Mouse (Mus musculus) stomach, embryonic 16.5 days (tissue): ENCODE data around the gene Extl1. TPM values are rescaled to one million over a fixed set of nuclear protein-coding genes. Genes with fewer than 3 reads are reported as not detected.
"Not testable (repeated sequence)": the region's sequence is repeated elsewhere in the genome, so short reads cannot be mapped to it uniquely, and the experiment has no call there.

Experiments
- ATAC-seq: fragments of 200-750 bp; cut with Nextera tagmentation; 2 replicates; pipeline ENCODE4 v1.8.0; 2017; ENCODE audit warnings: moderate number of reproducible peaks, moderate TSS enrichment; ENCODE audit not compliant: insufficient read depth, low FRiP score
- H3K27ac ChIP-seq: fragments of 300-500 bp; sonication (generic); 2 replicates; pipeline ENCODE4 v1.5.1; 2014; ENCODE audit warnings: low read length
- H3K27me3 ChIP-seq: fragments of 300-500 bp; sonication (generic); 2 replicates; pipeline ENCODE4 v1.6.1; 2014; ENCODE audit warnings: low read length, control low read depth, mixed read lengths; ENCODE audit not compliant: control insufficient read depth, insufficient read depth
- H3K36me3 ChIP-seq: fragments of 300-500 bp; sonication (generic); 2 replicates; pipeline ENCODE4 v1.6.1; 2014; ENCODE audit warnings: low read length; ENCODE audit not compliant: control insufficient read depth, insufficient read depth
- H3K4me1 ChIP-seq: fragments of 300-500 bp; sonication (generic); 2 replicates; pipeline ENCODE4 v1.6.1; 2014; ENCODE audit warnings: low read length, control low read depth, mixed read lengths; ENCODE audit not compliant: control insufficient read depth, insufficient read depth
- H3K4me2 ChIP-seq: fragments of 300-500 bp; sonication (generic); 2 replicates; pipeline ENCODE4 v1.6.1; 2014; ENCODE audit warnings: low read depth, low read length, mixed read lengths
- H3K4me3 ChIP-seq: fragments of 300-500 bp; sonication (generic); replicated peaks from 2 replicates; pipeline ENCODE4 v1.5.1; 2014; ENCODE audit warnings: mild to moderate bottlenecking, low read length
- H3K9ac ChIP-seq: fragments of 300-500 bp; sonication (generic); 2 replicates; pipeline ENCODE4 v1.6.1; 2014; ENCODE audit warnings: low read length
- H3K9me3 ChIP-seq: fragments of 300-500 bp; sonication (generic); replicated peaks from 2 replicates; pipeline ENCODE4 v1.6.1; 2016; ENCODE audit warnings: low read length, control low read depth; ENCODE audit not compliant: control insufficient read depth
- WGBS: fragments of 180-500 bp; shearing (Covaris S2); extraction: QIAGEN DNeasy Blood & Tissue Kit; methylation state at CpG from one replicate; pipeline ENCODE4 v1.1.7; 2014; 5-methylcytosine and 5-hydroxymethylcytosine counted together
- polyA plus RNA-seq: library from polyadenylated mRNA; unstranded; fragments of >200 nt; fragmentation: Nextera tagmentation; extraction: Ambion mirVana; gene quantifications from 2 replicates; pipeline ENCODE4 v1.2.1, GENCODE M21; 2015

The Extl1 gene
- 1.7 and 2.1 TPM in 2 replicates for polyA plus RNA-seq

DNA sequence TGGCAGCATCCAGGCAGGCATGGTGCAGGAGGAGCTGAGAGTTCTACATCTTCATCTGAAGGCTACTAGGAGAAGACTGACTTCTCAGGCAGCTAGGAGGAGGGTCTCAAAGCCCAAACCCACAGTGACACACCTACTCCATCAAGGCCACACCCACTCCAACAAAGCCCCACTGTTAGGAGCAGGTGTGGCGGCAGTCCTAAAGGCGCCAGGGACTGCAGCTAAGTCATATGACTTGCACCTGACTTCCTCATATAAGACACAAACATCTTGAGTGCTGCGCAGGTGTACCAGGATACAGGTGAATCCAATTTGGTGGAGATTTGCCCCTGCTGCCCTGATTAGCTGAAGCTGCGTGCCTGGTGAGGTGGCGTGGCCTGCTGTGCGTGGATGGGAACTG is at the start of gene Extl1:
TSS of gene Extl1 (minus strand) at position 101 of the 400 bp plus-strand sequence.
- H3K4me3 ChIP-seq, H3K36me3 ChIP-seq, H3K9me3 ChIP-seq, H3K4me2 ChIP-seq, ATAC-seq, H3K4me1 ChIP-seq, H3K27me3 ChIP-seq, H3K9ac ChIP-seq, H3K27ac ChIP-seq: not testable (repeated sequence)
- 95% methylated on average over 2 of the region's 6 CpGs for WGBS

DNA sequence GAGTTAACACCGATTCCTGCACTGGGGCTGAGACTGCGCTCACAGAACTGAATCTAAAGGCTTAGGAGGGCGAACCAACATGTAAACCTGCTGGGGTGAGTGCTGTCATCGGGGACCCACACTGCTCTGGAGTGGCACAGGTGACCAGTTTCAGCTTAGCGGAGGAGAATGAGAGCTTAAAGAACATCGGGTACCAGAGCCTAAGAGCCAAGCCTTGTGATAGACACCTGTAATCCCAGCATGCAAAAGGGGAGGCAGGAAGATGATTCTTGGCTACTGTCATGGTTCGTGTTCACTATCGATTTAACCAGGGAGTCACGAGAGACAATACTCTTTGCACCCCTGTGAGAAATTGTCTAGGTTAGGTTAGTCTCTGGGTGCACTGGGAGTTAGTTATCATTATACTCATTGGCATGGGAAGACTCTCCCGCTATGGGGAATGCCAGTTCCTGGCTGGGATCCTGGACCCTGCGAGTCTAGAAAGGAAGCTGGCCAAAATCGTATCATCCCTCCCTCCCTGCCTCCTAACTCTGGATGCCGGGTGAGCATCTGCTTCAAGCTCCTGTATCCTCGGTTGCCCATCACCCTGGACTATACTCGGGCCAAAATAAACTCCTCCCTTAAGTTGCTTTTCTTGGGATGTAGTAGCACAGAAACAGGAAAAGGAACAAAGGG is 49.2 kb upstream of the Extl1 start:
- no peak for ATAC-seq
- Histone ChIP-seq H3K27me3 (no peaks in the 10 kb centered on the region), H3K4me3 (no peak overlapping the region), H3K36me3 (no peaks in the 10 kb centered on the region), H3K4me2 (no peak overlapping the region), H3K27ac (no peak overlapping the region), H3K4me1 (peaks cover 12% of the 10 kb centered on the region), H3K9me3 (no peaks in the 10 kb centered on the region), H3K9ac (no peak overlapping the region)
- 80% methylated on average over 15 of the region's 15 CpGs for WGBS

DNA sequence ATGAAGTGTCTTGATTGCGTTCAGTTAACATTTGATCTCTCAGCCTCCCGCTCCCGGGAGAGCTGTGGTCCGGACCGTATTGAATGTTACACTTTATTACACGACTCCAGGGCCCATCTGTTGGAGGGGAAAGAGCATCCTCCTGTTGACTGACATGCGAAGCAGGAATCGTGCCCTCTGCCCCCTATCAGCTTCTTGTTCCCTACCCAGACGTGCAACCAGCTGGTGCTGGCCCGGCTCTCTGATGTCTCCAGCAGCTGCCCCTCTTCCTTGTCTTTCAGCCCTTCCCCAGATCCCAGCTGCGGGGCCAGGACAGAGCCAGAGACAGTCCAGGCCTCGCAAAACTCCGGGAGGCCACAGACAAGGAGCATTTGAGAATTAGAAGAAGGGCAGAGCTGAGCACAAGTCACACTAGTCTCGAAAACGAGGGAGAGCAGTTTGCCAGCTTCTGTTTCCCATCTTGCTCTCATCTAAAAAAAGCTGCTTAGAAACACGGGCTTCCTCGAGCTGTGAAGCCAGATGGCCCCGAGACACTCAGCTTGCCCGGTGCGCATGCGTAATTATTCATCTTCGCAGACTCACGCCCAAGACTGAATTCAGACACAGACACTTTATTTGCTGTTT is 46.8 kb upstream of the Extl1 start:
- Histone ChIP-seq H3K9ac (0 out of 2 replicates have a peak overlapping the region, but pooled peaks have one; percentile 39), H3K27me3 (no peaks in the 10 kb centered on the region), H3K4me2 (peak overlapping the region; percentile 42), H3K27ac (peak overlapping the region; percentile 88), H3K4me1 (peaks cover 12% of the 10 kb centered on the region), H3K4me3 (0 out of 2 replicates have a peak overlapping the region, but pooled peaks have one; percentile 11), H3K9me3 (no peaks in the 10 kb centered on the region), H3K36me3 (no peaks in the 10 kb centered on the region; the same call in 1 of the 2 replicates)
- ATAC-seq: peak; percentile 71
- 22% methylated on average over 23 of the region's 23 CpGs for WGBS

DNA sequence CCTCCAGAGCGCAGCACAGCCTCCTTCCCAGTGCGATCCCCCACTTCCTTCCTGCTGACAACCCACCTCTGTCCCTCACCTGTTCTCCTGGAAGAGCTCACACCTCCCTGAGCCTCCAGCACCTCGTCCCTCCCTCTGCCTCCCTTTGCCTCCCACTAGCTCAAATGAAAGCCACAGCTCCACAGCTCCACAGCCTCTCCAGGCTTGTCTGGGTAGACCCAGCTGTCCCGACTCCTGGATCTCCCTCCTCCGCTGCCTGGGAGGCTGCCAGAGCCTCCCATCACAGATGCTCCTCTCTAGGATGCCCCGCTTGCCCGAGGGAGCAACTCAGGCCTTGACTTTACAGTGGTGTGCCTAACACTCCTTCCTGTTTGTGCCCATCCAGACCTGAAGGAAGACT is 41.4 kb upstream of the Extl1 start:
- 63% methylated on average over 7 of the region's 7 CpGs for WGBS
- no peak for ATAC-seq
- H3K27me3 ChIP-seq: no peaks in the 10 kb centered on the region
- peaks cover 3% of the 10 kb centered on the region for H3K4me1 ChIP-seq
- no peak overlapping the region for H3K27ac ChIP-seq
- H3K9ac ChIP-seq: no peak overlapping the region
- H3K36me3 ChIP-seq: peaks cover 6% of the 10 kb centered on the region; the same call in 1 of the 2 replicates
- H3K4me3 ChIP-seq: no peak overlapping the region
- no peaks in the 10 kb centered on the region for H3K9me3 ChIP-seq
- no peak overlapping the region for H3K4me2 ChIP-seq

DNA sequence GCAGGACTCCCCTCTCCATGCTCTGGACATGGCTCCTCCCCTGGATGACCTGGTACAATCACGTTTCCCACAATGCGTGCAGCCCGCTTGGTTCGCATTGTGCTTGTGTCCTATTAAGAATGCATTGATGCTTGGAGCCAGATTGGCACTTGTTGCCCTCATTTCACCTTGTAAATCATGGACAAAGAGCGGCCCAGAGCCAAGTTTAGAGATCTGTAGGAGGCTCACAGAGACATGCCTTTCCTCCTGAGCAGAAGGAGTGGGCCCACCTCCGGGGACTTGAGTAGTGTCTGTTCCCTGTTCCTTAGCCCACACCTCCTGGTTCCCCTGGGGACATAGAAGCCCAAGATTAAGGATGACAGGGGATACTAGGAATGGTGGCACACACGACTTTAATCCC is 40.3 kb upstream of the Extl1 start:
- Histone ChIP-seq H3K4me2 (no peak overlapping the region), H3K9me3 (no peaks in the 10 kb centered on the region), H3K27me3 (no peaks in the 10 kb centered on the region), H3K9ac (no peak overlapping the region), H3K27ac (no peak overlapping the region), H3K4me1 (no peaks in the 10 kb centered on the region), H3K4me3 (no peak overlapping the region), H3K36me3 (peaks cover 6% of the 10 kb centered on the region; the same call in 1 of the 2 replicates)
- no peak for ATAC-seq
- WGBS: 88% methylated on average over 7 of the region's 7 CpGs

DNA sequence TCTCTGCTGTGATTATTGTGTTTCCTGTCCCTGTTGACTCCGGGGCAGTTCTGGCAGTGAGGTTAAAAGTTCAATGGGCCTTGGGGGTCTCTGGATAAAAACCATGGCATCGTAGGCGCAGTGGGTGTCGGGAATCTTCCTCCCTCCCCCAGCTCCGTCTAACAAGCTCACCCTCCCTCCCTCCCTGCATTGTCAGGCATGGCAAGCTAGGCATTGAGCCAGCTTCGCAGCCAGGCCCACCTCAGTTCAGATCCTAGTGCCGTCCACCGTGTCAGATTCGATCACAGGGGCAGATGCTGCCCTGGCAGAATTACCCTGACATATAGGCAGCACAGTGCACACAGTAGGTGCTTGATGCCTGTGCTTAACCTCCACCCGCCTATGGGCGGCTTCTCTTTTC is 38.3 kb upstream of the Extl1 start:
- Histone ChIP-seq H3K27me3 (no peaks in the 10 kb centered on the region), H3K9ac (no peak overlapping the region), H3K4me2 (no peak overlapping the region), H3K36me3 (peaks cover 19% of the 10 kb centered on the region), H3K4me1 (no peaks in the 10 kb centered on the region), H3K27ac (no peak overlapping the region), H3K9me3 (no peaks in the 10 kb centered on the region), H3K4me3 (no peak overlapping the region)
- WGBS: 68% methylated on average over 11 of the region's 11 CpGs
- ATAC-seq: no peak

DNA sequence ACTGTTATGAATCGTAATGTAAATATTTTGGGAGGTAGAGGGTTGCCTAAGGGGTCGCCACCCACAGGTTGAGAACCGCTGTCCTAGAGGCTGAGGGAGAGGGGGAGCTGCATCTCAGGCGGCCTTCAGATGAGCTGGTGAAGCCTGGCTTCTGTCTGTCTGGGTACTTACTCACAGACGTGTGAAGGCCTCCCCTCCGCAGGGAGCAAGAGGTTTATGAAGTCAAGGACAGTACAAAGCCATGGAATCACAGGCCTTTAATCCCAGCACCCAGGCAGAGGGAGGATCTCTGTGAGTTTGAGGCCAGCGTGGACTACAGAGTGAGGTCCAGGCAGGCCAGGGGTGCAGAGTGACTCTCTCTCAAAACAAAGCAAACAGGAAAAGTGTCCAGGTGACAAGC is 33.5 kb upstream of the Extl1 start:
- H3K27me3 ChIP-seq: no peaks in the 10 kb centered on the region
- 49% methylated on average over 7 of the region's 7 CpGs for WGBS
- H3K27ac ChIP-seq: no peak overlapping the region
- H3K4me3 ChIP-seq: no peak overlapping the region
- H3K4me2 ChIP-seq: no peak overlapping the region
- no peak for ATAC-seq
- no peaks in the 10 kb centered on the region for H3K9me3 ChIP-seq
- H3K9ac ChIP-seq: no peak overlapping the region
- no peaks in the 10 kb centered on the region for H3K4me1 ChIP-seq
- H3K36me3 ChIP-seq: peaks cover 16% of the 10 kb centered on the region

DNA sequence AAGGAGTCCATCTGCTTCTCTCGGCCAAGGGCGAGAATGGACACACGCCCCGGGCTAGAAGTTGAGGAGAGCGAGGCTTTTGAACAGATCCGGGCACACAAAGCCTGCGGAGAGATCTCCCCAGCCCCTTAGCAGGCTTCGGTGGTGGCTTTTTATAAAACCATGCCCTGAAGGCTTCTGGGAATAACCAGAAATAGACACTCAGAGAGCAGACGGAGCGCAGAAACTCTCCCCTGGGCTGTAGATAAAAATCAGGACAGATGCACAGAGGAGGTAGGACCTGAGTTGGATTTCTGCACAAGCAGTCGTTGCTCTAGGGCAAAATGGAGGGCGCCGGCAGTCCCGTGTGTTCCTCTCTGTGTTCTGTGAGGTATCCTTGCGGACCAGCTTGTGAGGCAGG is 33.0 kb upstream of the Extl1 start:
- WGBS: 69% methylated on average over 15 of the region's 15 CpGs

DNA sequence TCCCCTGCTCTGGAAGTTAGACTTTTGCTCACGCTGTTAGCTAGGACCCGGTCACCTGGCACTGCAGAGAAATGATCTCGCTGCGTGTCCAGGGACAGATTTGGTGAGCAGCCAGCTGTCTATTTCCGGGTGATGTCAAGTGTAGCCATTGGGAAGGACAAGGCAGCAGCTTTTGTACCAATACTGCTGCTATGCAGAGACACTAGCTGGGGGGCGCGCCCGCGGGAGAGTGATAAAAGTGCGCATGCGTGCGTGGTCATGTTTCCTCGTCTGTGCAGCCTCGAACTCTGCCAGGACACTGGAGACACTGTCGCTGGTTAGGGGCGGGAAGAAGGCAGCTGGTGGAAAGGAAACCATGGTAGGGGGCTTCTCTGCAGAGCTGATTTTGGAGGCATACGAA is 32.5 kb upstream of the Extl1 start:
- no peaks in the 10 kb centered on the region for H3K4me1 ChIP-seq
- H3K9ac ChIP-seq: no peak overlapping the region
- no peak overlapping the region for H3K27ac ChIP-seq
- no peak overlapping the region for H3K4me2 ChIP-seq
- WGBS: 83% methylated on average over 17 of the region's 17 CpGs
- no peak for ATAC-seq
- no peak overlapping the region for H3K4me3 ChIP-seq
- H3K27me3 ChIP-seq: no peaks in the 10 kb centered on the region
- H3K9me3 ChIP-seq: no peaks in the 10 kb centered on the region
- H3K36me3 ChIP-seq: peaks cover 16% of the 10 kb centered on the region

More for the DNA sequence above, 33.0 kb upstream of the Extl1 start:
- Histone ChIP-seq H3K9ac (no peak overlapping the region), H3K27ac (no peak overlapping the region), H3K4me1 (no peaks in the 10 kb centered on the region), H3K27me3 (no peaks in the 10 kb centered on the region), H3K36me3 (peaks cover 16% of the 10 kb centered on the region), H3K4me2 (no peak overlapping the region), H3K4me3 (no peak overlapping the region), H3K9me3 (no peaks in the 10 kb centered on the region)
- ATAC-seq: no peak
